Mouse (Mus musculus) forebrain, postnatal 0 days (tissue): ENCODE measurements around the gene Blmh. TPM values are rescaled to one million over a fixed set of nuclear protein-coding genes. Genes with fewer than 3 reads are reported as not detected.

Source experiments
- ATAC-seq: fragments of 200-750 bp; cut with Nextera tagmentation; 2 replicates; pipeline ENCODE4 v1.8.0; 2017; ENCODE audit warnings: mild to moderate bottlenecking, moderate library complexity
- DNase-seq: peaks from one replicate; pipeline ENCODE4 v3.0.0-alpha.2; 2015
- H3K27ac ChIP-seq: fragments of 300-500 bp; sonication (generic); 2 replicates; pipeline ENCODE4 v1.5.1; 2014; ENCODE audit warnings: low read depth, mild to moderate bottlenecking, antibody characterized with exemption, low read length, moderate library complexity, mixed read lengths
- H3K27me3 ChIP-seq: fragments of 300-500 bp; sonication (generic); 2 replicates; pipeline ENCODE4 v1.6.1; 2014; ENCODE audit warnings: mild to moderate bottlenecking, low read length, mixed read lengths; ENCODE audit not compliant: insufficient read depth
- H3K36me3 ChIP-seq: fragments of 300-500 bp; sonication (generic); 2 replicates; pipeline ENCODE4 v1.6.1; 2014; ENCODE audit warnings: mild to moderate bottlenecking, moderate library complexity; ENCODE audit not compliant: insufficient read depth
- H3K4me1 ChIP-seq: fragments of 300-500 bp; sonication (generic); 2 replicates; pipeline ENCODE4 v1.6.1; 2014; ENCODE audit warnings: antibody characterized with exemption; ENCODE audit not compliant: insufficient read depth
- H3K4me2 ChIP-seq: fragments of 300-500 bp; sonication (generic); 2 replicates; pipeline ENCODE4 v1.6.1; 2014; ENCODE audit warnings: low read depth, mild to moderate bottlenecking, moderate library complexity
- H3K4me3 ChIP-seq: fragments of 300-500 bp; sonication (generic); 2 replicates; pipeline ENCODE4 v1.5.1; 2014; ENCODE audit warnings: low read depth, low read length, mixed read lengths
- H3K9ac ChIP-seq: fragments of 300-500 bp; sonication (generic); 2 replicates; pipeline ENCODE4 v1.6.1; 2014; ENCODE audit warnings: mild to moderate bottlenecking
- H3K9me3 ChIP-seq: fragments of 300-500 bp; sonication (generic); 2 replicates; pipeline ENCODE4 v1.6.1; 2016; ENCODE audit warnings: low read length
- CTCF ChIP-seq: sonication (generic); IDR thresholded peaks from 2 replicates; pipeline ENCODE4 v1.5.1; 2016; ENCODE audit warnings: antibody characterized with exemption, control low read depth, low read depth
- WGBS: fragments of 180-500 bp; shearing (Covaris S2); extraction: QIAGEN DNeasy Blood & Tissue Kit; methylation state at CpG from one replicate; pipeline ENCODE4 v1.1.7; 2014; 5-methylcytosine and 5-hydroxymethylcytosine counted together
- polyA plus RNA-seq: library from polyadenylated mRNA; unstranded; fragments of >200 nt; fragmentation: Nextera tagmentation; extraction: Ambion mirVana; gene quantifications from 2 replicates; pipeline ENCODE4 v1.2.1, GENCODE M21; 2015
- total RNA-seq: library from RNA; depleted of rRNA; stranded (reverse); fragments of >200 nt; gene quantifications from 2 replicates; pipeline ENCODE4 v1.2.3, GENCODE M21; 2014; rRNA removed

Gene Blmh
- total and polyA plus RNA-seq, 2 experiments from 2014 or later, result 98.1 to 111 TPM

DNA sequence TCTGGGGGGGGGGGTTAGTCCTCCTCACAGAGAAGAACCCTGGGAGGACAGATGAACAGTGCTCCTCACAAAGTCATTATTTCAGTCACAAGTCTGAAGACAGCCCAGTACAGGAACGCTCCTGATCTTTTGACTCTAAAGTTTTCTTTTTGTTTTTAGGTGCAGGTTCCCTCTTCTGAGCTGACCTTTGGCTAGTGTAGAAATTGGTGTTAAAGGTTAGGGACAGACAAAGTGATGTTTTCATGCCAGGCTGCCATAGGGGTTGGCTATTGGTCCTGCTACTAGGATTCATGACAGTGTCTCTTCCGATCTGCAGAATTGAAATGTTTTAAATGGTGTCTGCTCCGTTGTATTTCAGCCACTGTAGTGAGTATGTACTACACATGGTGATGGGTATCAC is 103.5 kb downstream of the Blmh start:
- no peak for TF ChIP-seq CTCF
- Histone ChIP-seq H3K9me3 (no peaks in the 10 kb centered on the region), H3K27ac (no peak overlapping the region), H3K9ac (no peak overlapping the region), H3K4me2 (no peak overlapping the region), H3K4me3 (no peak overlapping the region), H3K36me3 (no peaks in the 10 kb centered on the region), H3K4me1 (no peaks in the 10 kb centered on the region), H3K27me3 (no peaks in the 10 kb centered on the region)
- 92% methylated on average over 3 of the region's 3 CpGs for WGBS
- ATAC-seq (no peak), DNase-seq (no peak)

GRCm38 (mm10) chr11:77031151-77031934 is 106.7 kb downstream of the Blmh start:
- DNase-seq, result no peak
- no peak for ATAC-seq
- Histone ChIP-seq H3K9ac (no peak overlapping the region), H3K27me3 (no peaks in the 10 kb centered on the region), H3K4me2 (no peak overlapping the region), H3K9me3 (no peaks in the 10 kb centered on the region), H3K4me1 (no peaks in the 10 kb centered on the region), H3K36me3 (no peaks in the 10 kb centered on the region), H3K27ac (no peak overlapping the region), H3K4me3 (no peak overlapping the region)
- WGBS, result 79% methylated on average over 14 of the region's 14 CpGs
- no peak for TF ChIP-seq CTCF

Other genes starting within 250 kb of the Blmh start
- gene Trarg1, start 245.0 kb upstream of the Blmh start, total RNA-seq, result 0.19 and 0.38 TPM in 2 replicates
- 0.28 and 0.40 TPM in 2 replicates for gene Trarg1, start 245.0 kb upstream of the Blmh start, polyA plus RNA-seq
- gene Gosr1, start 161.2 kb upstream of the Blmh start, total RNA-seq, result 25.4 and 35.0 TPM in 2 replicates
- gene Gosr1, start 161.2 kb upstream of the Blmh start, polyA plus RNA-seq, result 21.5 and 22.0 TPM in 2 replicates
- gene Cpd, start 77.8 kb upstream of the Blmh start, total RNA-seq, result 35.5 and 44.0 TPM in 2 replicates
- gene Cpd, start 77.8 kb upstream of the Blmh start, polyA plus RNA-seq, result 3.9 and 5.6 TPM in 2 replicates
- not detected in 2 replicates for gene Tmigd1, start 22.6 kb upstream of the Blmh start, total RNA-seq
- 0.13 TPM in 1 of 2 replicates, not detected in the other for gene Tmigd1, start 22.6 kb upstream of the Blmh start, polyA plus RNA-seq
- 1.3 and 3.0 TPM in 2 replicates for gene Slc6a4, start 73.8 kb downstream of the Blmh start, total RNA-seq
- gene Slc6a4, start 73.8 kb downstream of the Blmh start, polyA plus RNA-seq, result 2.2 and 3.0 TPM in 2 replicates
- gene Nsrp1, start 153.6 kb downstream of the Blmh start, total RNA-seq, result 4.2 and 5.7 TPM in 2 replicates
- gene Nsrp1, start 153.6 kb downstream of the Blmh start, polyA plus RNA-seq, result 46.4 and 49.9 TPM in 2 replicates